Mouse (Mus musculus) thymus, postnatal 25 days (tissue): ENCODE data around the gene Vmn1r87.
A peak's percentile ranks its signal among the peaks of the same experiment; 100 is the strongest.

Source experiments
- DNase-seq: peaks from one replicate; pipeline ENCODE4 v3.0.0; 2022

Vmn1r87 gene

DNA sequence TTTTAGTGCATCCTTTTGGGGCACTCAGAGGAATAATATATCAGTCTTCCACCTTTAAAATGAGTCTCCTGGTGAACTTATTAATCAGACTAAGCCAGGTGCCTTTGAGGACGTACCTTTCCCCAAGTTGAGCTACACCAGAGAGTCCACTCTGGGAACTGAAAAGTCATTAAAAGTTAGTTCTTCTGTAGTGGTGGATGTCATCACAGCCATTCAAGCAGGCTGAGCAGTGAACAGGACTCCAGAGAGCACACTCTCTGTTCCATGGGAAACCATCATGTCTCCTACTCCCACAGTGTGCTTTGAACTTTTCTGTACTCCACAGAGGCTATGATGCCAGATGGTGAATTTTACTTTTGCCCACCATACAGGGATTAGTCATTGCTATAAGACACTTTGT lies at the start of gene Vmn1r87:
Vmn1r87 (minus strand) TSS at position 101 of the 400 bp plus-strand sequence.
- no peak for DNase-seq

GRCm38 (mm10) chr7:13159268-13159667 lies 19.3 kb upstream of the Vmn1r87 start, which contains the start of gene Vmn1r88:
Gene Vmn1r88, plus strand, starts transcription at chr7:13159568.
- no peak for DNase-seq

- no peak for DNase-seq
Measured at GRCm38 (mm10) chr7:13137340-13137739, 2.6 kb downstream of the Vmn1r87 start.

DNA sequence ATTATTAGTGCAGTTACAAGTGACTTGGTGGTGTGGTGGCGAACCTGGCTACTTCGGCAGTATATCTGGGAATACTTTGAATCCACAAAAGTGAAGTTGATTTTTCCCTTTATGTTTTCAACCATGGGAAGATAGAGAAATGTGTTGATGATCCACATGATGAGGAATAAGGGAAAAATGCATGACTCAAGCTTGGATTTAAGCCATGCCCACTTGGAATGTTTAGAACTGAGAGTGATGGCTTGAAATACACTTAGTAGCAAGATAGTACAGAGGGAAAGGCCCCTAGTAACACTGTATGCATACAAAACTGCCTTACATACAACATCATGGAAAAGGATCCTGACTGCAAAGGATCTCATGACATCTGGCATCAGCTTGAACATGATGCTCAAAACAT lies 8.1 kb downstream of the Vmn1r87 start:
- no peak for DNase-seq

DNA sequence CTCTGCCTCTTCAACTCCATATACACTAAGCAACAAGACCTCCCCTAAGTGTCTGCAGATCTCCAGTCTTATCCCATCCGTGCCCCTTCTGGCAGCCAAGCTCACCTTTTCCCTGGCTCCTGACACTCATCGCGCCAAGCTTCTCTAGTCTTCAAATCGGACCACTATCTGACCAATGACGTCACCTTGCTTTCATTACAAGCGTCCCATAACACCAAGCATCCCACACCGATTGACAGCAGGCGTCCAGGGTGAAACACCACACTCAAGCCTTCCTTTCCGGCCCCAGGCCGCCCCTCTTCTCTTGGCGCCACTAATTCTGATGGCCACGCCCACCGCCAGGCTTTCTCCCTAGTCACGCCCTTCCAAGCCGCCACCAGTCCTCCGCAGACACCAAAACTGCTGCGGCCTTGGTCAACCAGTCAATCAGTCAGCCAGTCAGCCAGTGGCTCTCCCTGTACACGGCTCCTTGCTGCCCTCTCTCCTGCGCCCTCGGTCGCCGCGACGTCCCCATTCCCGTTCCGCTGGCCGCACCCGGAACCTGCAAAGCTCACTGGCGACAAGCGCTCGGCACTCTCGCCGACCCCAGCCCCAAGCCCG lies 16.3 kb downstream of the Vmn1r87 start:
- peak; percentile 4 for DNase-seq

- no peak for DNase-seq
Measured at GRCm38 (mm10) chr7:13119817-13120216, 20.1 kb downstream of the Vmn1r87 start, which contains the start of gene Vmn1r86. Gene Vmn1r86, minus strand, starts transcription at chr7:13119917.

- no peak for DNase-seq
Measured at GRCm38 (mm10) chr7:13095073-13095472, 44.9 kb downstream of the Vmn1r87 start, which contains the start of gene Vmn1r85. Gene Vmn1r85, minus strand, starts transcription at chr7:13095173.
